28 mouse cellular contexts compared by ENCODE assay signal in the genomic region with DNA sequence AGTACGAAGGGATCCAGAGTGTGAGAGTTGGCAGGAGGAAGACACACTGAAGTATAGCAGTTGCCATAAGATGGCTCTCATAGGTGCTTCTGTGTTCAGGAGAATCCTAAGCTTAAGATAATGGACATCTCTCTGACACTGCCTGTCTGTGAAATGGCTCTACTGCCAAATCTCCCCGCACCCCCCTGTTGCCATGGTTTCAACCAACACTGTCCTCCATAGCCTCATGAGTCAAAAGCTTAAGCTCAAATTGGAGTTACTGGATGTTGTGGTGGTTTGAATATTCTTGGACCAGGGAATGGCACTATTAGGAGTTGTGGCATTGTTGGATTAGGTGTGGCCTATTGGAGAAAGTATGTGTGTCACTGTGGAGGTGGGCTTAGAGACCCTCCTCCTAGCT.
"Had no signal": no experiment of that assay in that cellular context is flagged by ENCODE, and none has a peak within 500 bp of the region (broad histone marks: within the 10 kb centered on the region; RNA-seq: fewer than 3 reads in every experiment).

No protein-coding gene starts in this region.

- H3K4me1 ChIP-seq: heart, embryonic 13.5 days; heart, embryonic 15.5 days; hindbrain, embryonic 10.5 days; hindbrain, embryonic 12.5 days; intestine, embryonic 15.5 days; limb, embryonic 13.5 days; limb, embryonic 15.5 days; liver, embryonic 12.5 days had no signal

- H3K27ac ChIP-seq: heart, adult 2 months; heart, embryonic 13.5 days; heart, embryonic 15.5 days; hindbrain, embryonic 10.5 days; hindbrain, embryonic 12.5 days; hindbrain, embryonic 14.5 days; intestine, embryonic 15.5 days; layer of hippocampus, adult 2 months; limb, embryonic 13.5 days; limb, embryonic 15.5 days; liver, embryonic 12.5 days; liver, embryonic 14.5 days had no signal

- H3K9me3 ChIP-seq: heart, embryonic 13.5 days; heart, embryonic 15.5 days; hindbrain, embryonic 12.5 days; intestine, embryonic 15.5 days; limb, embryonic 13.5 days; limb, embryonic 15.5 days; liver, embryonic 12.5 days had no signal

- H3K4me2 ChIP-seq: heart, embryonic 11.5 days; heart, embryonic 13.5 days; heart, embryonic 15.5 days; hindbrain, embryonic 12.5 days; hindbrain, embryonic 14.5 days; intestine, embryonic 15.5 days; limb, embryonic 13.5 days; limb, embryonic 15.5 days; liver, embryonic 12.5 days had no signal

- H3K27me3 ChIP-seq: heart, embryonic 13.5 days; heart, embryonic 15.5 days; hindbrain, embryonic 12.5 days; intestine, embryonic 15.5 days; limb, embryonic 13.5 days; limb, embryonic 15.5 days; liver, embryonic 12.5 days had no signal

- H3K9ac ChIP-seq: heart, embryonic 13.5 days; heart, embryonic 15.5 days; hindbrain, embryonic 12.5 days; hindbrain, embryonic 14.5 days; intestine, embryonic 15.5 days; limb, embryonic 13.5 days; limb, embryonic 15.5 days; liver, embryonic 12.5 days; liver, embryonic 14.5 days had no signal

- DNase-seq: gastrocnemius, postnatal 14 days; gastrocnemius, postnatal 36 days; heart, adult 11 months; heart, adult 2 months; heart, postnatal 14 days; heart, postnatal 4 days; kidney, adult 18-20 months; kidney, adult 8-10 months; kidney, postnatal 10 days; kidney, postnatal 25 days; kidney, postnatal 4 days; layer of hippocampus, postnatal 36 days; left cerebral cortex, postnatal 4 days had no signal

- H3K36me3 ChIP-seq: heart, embryonic 13.5 days; heart, embryonic 15.5 days; hindbrain, embryonic 10.5 days; hindbrain, embryonic 12.5 days; intestine, embryonic 15.5 days; limb, embryonic 13.5 days; limb, embryonic 15.5 days; liver, embryonic 12.5 days had no signal

- ATAC-seq: hindbrain, embryonic 16.5 days; inflammation-experienced regulatory T-cells, adult 6 months; intestine, embryonic 15.5 days; intestine, postnatal 0 days; liver, embryonic 12.5 days had no signal

- H3K4me3 ChIP-seq: heart, adult 2 months; heart, embryonic 13.5 days; heart, embryonic 15.5 days; hindbrain, embryonic 10.5 days; hindbrain, embryonic 12.5 days; intestine, embryonic 15.5 days; layer of hippocampus, adult 2 months; limb, embryonic 13.5 days; limb, embryonic 15.5 days; liver, embryonic 12.5 days had no signal
